Mouse (Mus musculus): Measurements from ENCODE around the gene Olfr851. TPM values are rescaled to one million over a fixed set of nuclear protein-coding genes. Genes with fewer than 3 reads are reported as not detected.

Gene Olfr851
- total and polyA plus RNA-seq, 3 experiments: not detected

GRCm38 (mm10) chr9:19540976-19541375, 47.9 kb downstream of the Olfr851 start, which contains the start of gene Olfr853:
Gene Olfr853 (minus strand): TSS chr9:19541076.
- in situ Hi-C loops (cut with MboI; ENCODE audit: low pct_ligation_motif_present, low pct_unique_long_range_greater_than_20kb, low sequenced_read_pairs) (no loop called here), dilution Hi-C loops (cut with MboI; ENCODE audit: extremely low pct_ligation_motif_present, extremely low pct_unique_long_range_greater_than_20kb, low sequenced_read_pairs) (no loop called here)
- no peaks in the 10 kb centered on the region for H3K36me3 ChIP-seq (replicated peaks in 1 of 2; ENCODE audit: control insufficient read depth in 1 of 2, insufficient read depth in 1 of 2, low read length in 1 of 2)
- H3K4me2 ChIP-seq (ENCODE audit: insufficient read depth, low read depth, poor library complexity, severe bottlenecking): no peak within 1 kb of the TSS
- no peaks in the 10 kb centered on the region for H3K4me1 ChIP-seq (ENCODE audit: control insufficient read depth in 1 of 2, insufficient read depth in 2 of 2)
- no peak for DNase-seq (ENCODE audit: extremely low read depth)
- TF ChIP-seq IRF4 (IDR thresholded peaks at IDR 0.05; ENCODE audit: low read depth, low read length) (no peak), ZNF384 (IDR thresholded peaks at IDR 0.05; ENCODE audit: low read depth, low read length) (no peak), EP300 (IDR thresholded peaks at IDR 0.05; ENCODE audit: low read length) (no peak), SIN3A (IDR thresholded peaks at IDR 0.05; ENCODE audit: low read length) (no peak), BHLHE40 (IDR thresholded peaks at IDR 0.05; ENCODE audit: low read depth, low read length) (no peak), MEF2A (IDR thresholded peaks at IDR 0.05; ENCODE audit: borderline replicate concordance, low read depth, low read length) (no peak), GABPA (IDR thresholded peaks at IDR 0.05; ENCODE audit: insufficient replicate concordance, low read depth, low read length) (no peak), MAFK (IDR thresholded peaks at IDR 0.05; ENCODE audit: insufficient replicate concordance, low read length) (no peak), POLR2A (IDR thresholded peaks at IDR 0.05; ENCODE audit: low read depth, low read length) (no peak), ZKSCAN1 (IDR thresholded peaks at IDR 0.05; ENCODE audit: borderline replicate concordance, low read depth, low read length) (no peak), MXI1 (IDR thresholded peaks at IDR 0.05; ENCODE audit: low read depth, low read length) (no peak), NELFE (IDR thresholded peaks at IDR 0.05; ENCODE audit: low read depth, low read length) (no peak), MYC (IDR thresholded peaks at IDR 0.05; ENCODE audit: low read depth, low read length) (no peak)
- no peaks in the 10 kb centered on the region for H3K9me3 ChIP-seq (replicated peaks; ENCODE audit: low read length)
- no peaks in the 10 kb centered on the region for H3K79me2 ChIP-seq (replicated peaks; ENCODE audit: control insufficient read depth, extremely low read depth, insufficient read depth, poor library complexity, severe bottlenecking)
- no peak within 1 kb of the TSS for H3K4me3 ChIP-seq (replicated peaks in 1 of 3; ENCODE audit: low read depth in 2 of 3, low read length in 2 of 3, poor library complexity in 1 of 3)
- no peaks in the 10 kb centered on the region for H3K27me3 ChIP-seq (replicated peaks)
- no peak within 1 kb of the TSS for H3K9ac ChIP-seq (ENCODE audit: insufficient read depth, low read depth)
- no peak within 1 kb of the TSS for H3K27ac ChIP-seq (ENCODE audit: insufficient read depth, low read depth)

Other genes with a start within 250 kb of the Olfr851 start
- not detected in 2 replicates for gene Olfr843, start 241.3 kb upstream of the Olfr851 start, total RNA-seq (2012; rRNA removed)
- gene Olfr843, start 241.3 kb upstream of the Olfr851 start, total RNA-seq (2014; rRNA removed): not detected in 2 replicates
- gene Olfr843, start 241.3 kb upstream of the Olfr851 start, polyA plus RNA-seq (2012; ENCODE audit: insufficient read length, low read depth): not detected in 2 replicates
- gene Olfr844, start 176.9 kb upstream of the Olfr851 start, total RNA-seq (2012; rRNA removed): not detected in 2 replicates
- not detected in 2 replicates for gene Olfr844, start 176.9 kb upstream of the Olfr851 start, total RNA-seq (2014; rRNA removed)
- not detected in 2 replicates for gene Olfr844, start 176.9 kb upstream of the Olfr851 start, polyA plus RNA-seq (2012; ENCODE audit: insufficient read length, low read depth)
- gene Olfr845, start 156.8 kb upstream of the Olfr851 start, total RNA-seq (2012; rRNA removed): not detected in 2 replicates
- not detected in 2 replicates for gene Olfr845, start 156.8 kb upstream of the Olfr851 start, total RNA-seq (2014; rRNA removed)
- not detected in 2 replicates for gene Olfr845, start 156.8 kb upstream of the Olfr851 start, polyA plus RNA-seq (2012; ENCODE audit: insufficient read length, low read depth)
- not detected in 2 replicates for gene Olfr846, start 129.3 kb upstream of the Olfr851 start, total RNA-seq (2012; rRNA removed)
- gene Olfr846, start 129.3 kb upstream of the Olfr851 start, total RNA-seq (2014; rRNA removed): not detected in 2 replicates
- not detected in 2 replicates for gene Olfr846, start 129.3 kb upstream of the Olfr851 start, polyA plus RNA-seq (2012; ENCODE audit: insufficient read length, low read depth)
- gene Olfr847, start 114.6 kb upstream of the Olfr851 start, total RNA-seq (2012; rRNA removed): not detected in 2 replicates
- not detected in 2 replicates for gene Olfr847, start 114.6 kb upstream of the Olfr851 start, total RNA-seq (2014; rRNA removed)
- gene Olfr847, start 114.6 kb upstream of the Olfr851 start, polyA plus RNA-seq (2012; ENCODE audit: insufficient read length, low read depth): not detected in 2 replicates
- not detected in 2 replicates for gene Olfr849, start 53.0 kb upstream of the Olfr851 start, total RNA-seq (2012; rRNA removed)
- not detected in 2 replicates for gene Olfr849, start 53.0 kb upstream of the Olfr851 start, total RNA-seq (2014; rRNA removed)
- gene Olfr849, start 53.0 kb upstream of the Olfr851 start, polyA plus RNA-seq (2012; ENCODE audit: insufficient read length, low read depth): not detected in 2 replicates
- gene Olfr850, start 15.0 kb upstream of the Olfr851 start, total RNA-seq (2012; rRNA removed): not detected in 2 replicates
- gene Olfr850, start 15.0 kb upstream of the Olfr851 start, total RNA-seq (2014; rRNA removed): not detected in 2 replicates
- not detected in 2 replicates for gene Olfr850, start 15.0 kb upstream of the Olfr851 start, polyA plus RNA-seq (2012; ENCODE audit: insufficient read length, low read depth)
- gene Olfr853, start 47.8 kb downstream of the Olfr851 start, total RNA-seq (2012; rRNA removed): not detected in 2 replicates
- gene Olfr853, start 47.8 kb downstream of the Olfr851 start, total RNA-seq (2014; rRNA removed): not detected in 2 replicates
- not detected in 2 replicates for gene Olfr853, start 47.8 kb downstream of the Olfr851 start, polyA plus RNA-seq (2012; ENCODE audit: insufficient read length, low read depth)
- gene Olfr854, start 74.1 kb downstream of the Olfr851 start, total RNA-seq (2012; rRNA removed): not detected in 2 replicates
- not detected in 2 replicates for gene Olfr854, start 74.1 kb downstream of the Olfr851 start, total RNA-seq (2014; rRNA removed)
- gene Olfr854, start 74.1 kb downstream of the Olfr851 start, polyA plus RNA-seq (2012; ENCODE audit: insufficient read length, low read depth): not detected in 2 replicates
- not detected in 2 replicates for gene Olfr855, start 89.3 kb downstream of the Olfr851 start, total RNA-seq (2012; rRNA removed)
- not detected in 2 replicates for gene Olfr855, start 89.3 kb downstream of the Olfr851 start, total RNA-seq (2014; rRNA removed)
- gene Olfr855, start 89.3 kb downstream of the Olfr851 start, polyA plus RNA-seq (2012; ENCODE audit: insufficient read length, low read depth): not detected in 2 replicates
- gene Zfp317, start 128.8 kb downstream of the Olfr851 start, total RNA-seq (2012; rRNA removed): 12.2 and 15.6 TPM in 2 replicates
- gene Zfp317, start 128.8 kb downstream of the Olfr851 start, total RNA-seq (2014; rRNA removed): 25.9 and 26.0 TPM in 2 replicates
- gene Zfp317, start 128.8 kb downstream of the Olfr851 start, polyA plus RNA-seq (2012; ENCODE audit: insufficient read length, low read depth): 10.2 and 10.7 TPM in 2 replicates
- not detected in 2 replicates for gene Olfr857, start 216.1 kb downstream of the Olfr851 start, total RNA-seq (2012; rRNA removed)
- gene Olfr857, start 216.1 kb downstream of the Olfr851 start, total RNA-seq (2014; rRNA removed): not detected in 2 replicates
- not detected in 2 replicates for gene Olfr857, start 216.1 kb downstream of the Olfr851 start, polyA plus RNA-seq (2012; ENCODE audit: insufficient read length, low read depth)